Mouse (Mus musculus): ENCODE data around the gene Strn. TPM values are rescaled to one million over a fixed set of nuclear protein-coding genes. Genes with fewer than 3 reads are reported as not detected.
A peak's percentile ranks its signal among the peaks of the same experiment; 100 is the strongest.

The Strn gene
- polyA plus RNA-seq, 1 experiment from 2014 or later, result 4.8 TPM

GRCm38 (mm10) chr17:78737771-78738170, 775 bp upstream of the Strn start:
- 26% methylated on average over 2 of the region's 2 CpGs for WGBS
- Histone ChIP-seq H3K27me3 (ENCODE audit: insufficient read depth, poor library complexity, severe bottlenecking) (no peaks in the 10 kb centered on the region), H3K36me3 (no peaks in the 10 kb centered on the region), H3K4me1 (replicated peaks) (peaks cover 27% of the 10 kb centered on the region), H3K4me3 (no peak overlapping the region), H3K27ac (no peak overlapping the region), H3K9me3 (no peaks in the 10 kb centered on the region)
- DNase-seq (ENCODE audit: low spot score), result no peak

GRCm38 (mm10) chr17:78736473-78736988, 465 bp downstream of the Strn start:
- peak; percentile 98 for DNase-seq (ENCODE audit: low spot score)
- Histone ChIP-seq H3K36me3 (no peaks in the 10 kb centered on the region), H3K27me3 (ENCODE audit: insufficient read depth, poor library complexity, severe bottlenecking) (no peaks in the 10 kb centered on the region), H3K27ac (peak overlapping the region; percentile 96), H3K9me3 (no peaks in the 10 kb centered on the region), H3K4me1 (replicated peaks) (peaks cover 36% of the 10 kb centered on the region), H3K4me3 (peak overlapping the region; percentile 90)
- WGBS, result under 1% methylated on average over 60 of the region's 60 CpGs

GRCm38 (mm10) chr17:78735731-78736472, 1.1 kb downstream of the Strn start:
- Histone ChIP-seq H3K36me3 (no peaks in the 10 kb centered on the region), H3K4me3 (peak overlapping the region; percentile 90), H3K27ac (peak overlapping the region; percentile 96), H3K9me3 (no peaks in the 10 kb centered on the region), H3K27me3 (ENCODE audit: insufficient read depth, poor library complexity, severe bottlenecking) (no peaks in the 10 kb centered on the region), H3K4me1 (replicated peaks) (peaks cover 36% of the 10 kb centered on the region)
- WGBS, result under 1% methylated on average over 36 of the region's 39 CpGs
- no peak for DNase-seq (ENCODE audit: low spot score)

GRCm38 (mm10) chr17:78734806-78735205, 2.2 kb downstream of the Strn start:
- Histone ChIP-seq H3K36me3 (no peaks in the 10 kb centered on the region), H3K4me3 (peak overlapping the region; percentile 90)
- 70% methylated on average over 10 of the region's 10 CpGs for WGBS

GRCm38 (mm10) chr17:78732056-78732455, 4.9 kb downstream of the Strn start:
- 46% methylated on average over 1 of the region's 1 CpGs for WGBS

More at GRCm38 (mm10) chr17:78734806-78735205, 2.2 kb downstream of the Strn start:
- DNase-seq (ENCODE audit: low spot score), result no peak
- Histone ChIP-seq H3K9me3 (no peaks in the 10 kb centered on the region), H3K27me3 (ENCODE audit: insufficient read depth, poor library complexity, severe bottlenecking) (no peaks in the 10 kb centered on the region), H3K4me1 (replicated peaks) (peaks cover 36% of the 10 kb centered on the region), H3K27ac (no peak overlapping the region)

GRCm38 (mm10) chr17:78726746-78727449, 10.1 kb downstream of the Strn start:
- H3K36me3 ChIP-seq, result 0 out of 2 replicates have a peak, but pooled peaks cover 11% of the 10 kb centered on the region
- H3K4me1 ChIP-seq (replicated peaks), result peaks cover 6% of the 10 kb centered on the region; the same call in 1 of the 2 replicates
- DNase-seq (ENCODE audit: low spot score), result no peak
- H3K27ac ChIP-seq, result no peak overlapping the region
- no peaks in the 10 kb centered on the region for H3K27me3 ChIP-seq (ENCODE audit: insufficient read depth, poor library complexity, severe bottlenecking)
- no peak overlapping the region for H3K4me3 ChIP-seq
- no peaks in the 10 kb centered on the region for H3K9me3 ChIP-seq
- 78% methylated on average over 14 of the region's 14 CpGs for WGBS

More at GRCm38 (mm10) chr17:78732056-78732455, 4.9 kb downstream of the Strn start:
- 0 out of 2 replicates have a peak, but pooled peaks cover 1% of the 10 kb centered on the region for H3K36me3 ChIP-seq
- no peak overlapping the region for H3K27ac ChIP-seq
- no peak for DNase-seq (ENCODE audit: low spot score)
- H3K9me3 ChIP-seq, result no peaks in the 10 kb centered on the region
- no peaks in the 10 kb centered on the region for H3K27me3 ChIP-seq (ENCODE audit: insufficient read depth, poor library complexity, severe bottlenecking)
- peaks cover 36% of the 10 kb centered on the region for H3K4me1 ChIP-seq (replicated peaks)
- no peak overlapping the region for H3K4me3 ChIP-seq

GRCm38 (mm10) chr17:78724461-78725055, 12.4 kb downstream of the Strn start:
- WGBS, result 77% methylated on average over 6 of the region's 6 CpGs
- Histone ChIP-seq H3K9me3 (no peaks in the 10 kb centered on the region), H3K4me1 (replicated peaks) (peaks cover 5% of the 10 kb centered on the region; the same call in 1 of the 2 replicates), H3K4me3 (no peak overlapping the region), H3K36me3 (peaks cover 12% of the 10 kb centered on the region; the same call in 1 of the 2 replicates), H3K27ac (no peak overlapping the region), H3K27me3 (ENCODE audit: insufficient read depth, poor library complexity, severe bottlenecking) (no peaks in the 10 kb centered on the region)
- no peak for DNase-seq (ENCODE audit: low spot score)

- Histone ChIP-seq H3K27me3 (ENCODE audit: insufficient read depth, poor library complexity, severe bottlenecking) (no peaks in the 10 kb centered on the region), H3K27ac (no peak overlapping the region), H3K9me3 (peaks cover 7% of the 10 kb centered on the region; the same call in 1 of the 2 replicates), H3K4me1 (replicated peaks) (0 out of 2 replicates have a peak, but pooled peaks cover under 1% of the 10 kb centered on the region), H3K4me3 (no peak overlapping the region), H3K36me3 (peaks cover 21% of the 10 kb centered on the region)
- DNase-seq (ENCODE audit: low spot score), result no peak
- WGBS, result 93% methylated on average over 7 of the region's 7 CpGs
Measured at GRCm38 (mm10) chr17:78721690-78722089, 15.3 kb downstream of the Strn start.

GRCm38 (mm10) chr17:78719086-78719485, 17.9 kb downstream of the Strn start:
- DNase-seq (ENCODE audit: low spot score), result no peak
- H3K27me3 ChIP-seq (ENCODE audit: insufficient read depth, poor library complexity, severe bottlenecking), result no peaks in the 10 kb centered on the region
- 94% methylated on average over 13 of the region's 13 CpGs for WGBS
- peaks cover 21% of the 10 kb centered on the region for H3K36me3 ChIP-seq
- H3K9me3 ChIP-seq, result peaks cover 7% of the 10 kb centered on the region; the same call in 1 of the 2 replicates
- H3K4me1 ChIP-seq (replicated peaks), result no peaks in the 10 kb centered on the region
- H3K27ac ChIP-seq, result no peak overlapping the region
- no peak overlapping the region for H3K4me3 ChIP-seq

- Histone ChIP-seq H3K36me3 (peaks cover 15% of the 10 kb centered on the region), H3K9me3 (peaks cover 9% of the 10 kb centered on the region), H3K27ac (no peak overlapping the region), H3K4me3 (no peak overlapping the region), H3K27me3 (ENCODE audit: insufficient read depth, poor library complexity, severe bottlenecking) (no peaks in the 10 kb centered on the region), H3K4me1 (replicated peaks) (no peaks in the 10 kb centered on the region)
- WGBS, result 76% methylated on average over 2 of the region's 2 CpGs
- no peak for DNase-seq (ENCODE audit: low spot score)
Measured at GRCm38 (mm10) chr17:78710258-78710657, 26.7 kb downstream of the Strn start.

- no peaks in the 10 kb centered on the region for H3K27me3 ChIP-seq (ENCODE audit: insufficient read depth, poor library complexity, severe bottlenecking)
- no peak overlapping the region for H3K4me3 ChIP-seq
- peaks cover 9% of the 10 kb centered on the region for H3K9me3 ChIP-seq
- H3K4me1 ChIP-seq (replicated peaks), result no peaks in the 10 kb centered on the region
- no peak overlapping the region for H3K27ac ChIP-seq
- DNase-seq (ENCODE audit: low spot score), result no peak
- 88% methylated on average over 7 of the region's 7 CpGs for WGBS
- peaks cover 23% of the 10 kb centered on the region for H3K36me3 ChIP-seq
Measured at GRCm38 (mm10) chr17:78708422-78708821, 28.6 kb downstream of the Strn start.

GRCm38 (mm10) chr17:78702988-78703387, 34.0 kb downstream of the Strn start:
- WGBS, result 94% methylated on average over 7 of the region's 7 CpGs
- Histone ChIP-seq H3K36me3 (peaks cover 32% of the 10 kb centered on the region), H3K4me3 (no peak overlapping the region), H3K9me3 (peaks cover 9% of the 10 kb centered on the region), H3K27ac (no peak overlapping the region), H3K27me3 (ENCODE audit: insufficient read depth, poor library complexity, severe bottlenecking) (no peaks in the 10 kb centered on the region), H3K4me1 (replicated peaks) (no peaks in the 10 kb centered on the region)
- DNase-seq (ENCODE audit: low spot score), result no peak

Measured in hindbrain, embryonic 10.5 days (tissue).